Mouse (Mus musculus): ENCODE data around the gene Rfc5.
"Not testable (repeated sequence)": the region's sequence is repeated elsewhere in the genome, so short reads cannot be mapped to it uniquely, and the experiment has no call there.

Rfc5 gene

GRCm38 (mm10) chr5:117347838-117348237 is 41.0 kb downstream of the Rfc5 start:
- no peak for DNase-seq (ENCODE audit: low read depth)

GRCm38 (mm10) chr5:117347011-117347410 is 41.8 kb downstream of the Rfc5 start:
- DNase-seq (ENCODE audit: low read depth): peak; percentile 82

GRCm38 (mm10) chr5:117346281-117346680 is 42.6 kb downstream of the Rfc5 start:
- DNase-seq (ENCODE audit: low read depth): peak; percentile 75

- peak; percentile 57 for DNase-seq (ENCODE audit: low read depth)
Observed at GRCm38 (mm10) chr5:117345432-117345976, 43.3 kb downstream of the Rfc5 start.

GRCm38 (mm10) chr5:117344496-117344895 is 44.4 kb downstream of the Rfc5 start:
- not testable (repeated sequence) for DNase-seq (ENCODE audit: low read depth)

- peak; percentile 18 for DNase-seq (ENCODE audit: low read depth)
Observed at GRCm38 (mm10) chr5:117341896-117342295, 47.0 kb downstream of the Rfc5 start.

GRCm38 (mm10) chr5:117340081-117340480 is 48.8 kb downstream of the Rfc5 start:
- no peak for DNase-seq (ENCODE audit: low read depth)

GRCm38 (mm10) chr5:117338503-117338902 is 50.3 kb downstream of the Rfc5 start:
- no peak for DNase-seq (ENCODE audit: low read depth)

GRCm38 (mm10) chr5:117337999-117338398 is 50.8 kb downstream of the Rfc5 start:
- peak; percentile 26 for DNase-seq (ENCODE audit: low read depth)

GRCm38 (mm10) chr5:117330457-117330856 is 58.4 kb downstream of the Rfc5 start:
- DNase-seq (ENCODE audit: low read depth): no peak

Measured in 416B (cell line).